Mouse (Mus musculus): ENCODE data around the gene Tspan31. TPM values are rescaled to one million over a fixed set of nuclear protein-coding genes. Genes with fewer than 3 reads are reported as not detected.
A peak's percentile ranks its signal among the peaks of the same experiment; 100 is the strongest.

Tspan31 gene
- 96.5 and 99.9 TPM in 2 replicates for polyA plus RNA-seq (2014; fragmentation: Nextera tagmentation; extraction: Ambion mirVana)

GRCm38 (mm10) chr10:127070190-127071121 lies at the start of gene Tspan31:
TSS of gene Tspan31 (minus strand) at chr10:127070264.
- peak within 1 kb of the TSS; percentile 63 for H3K27ac ChIP-seq (ENCODE audit: low read depth, low read length)
- ATAC-seq (ENCODE audit: insufficient read depth, low FRiP score, low TSS enrichment) = peak; percentile 86
- DNase-seq (ENCODE audit: low spot score) = peak; percentile 91
- no peaks in the 10 kb centered on the region for H3K27me3 ChIP-seq (ENCODE audit: control insufficient read depth, insufficient read depth, low read length)
- H3K9ac ChIP-seq (ENCODE audit: low read length) = peak within 1 kb of the TSS; percentile 77
- H3K4me2 ChIP-seq (ENCODE audit: low read depth) = peak within 1 kb of the TSS; percentile 88
- WGBS = 2% methylated on average over 36 of the region's 36 CpGs
- H3K4me3 ChIP-seq (ENCODE audit: low read depth, low read length) = peak within 1 kb of the TSS; percentile 63
- peaks cover 16% of the 10 kb centered on the region; the same call in 1 of the 2 replicates for H3K4me1 ChIP-seq (ENCODE audit: control insufficient read depth, insufficient read depth, low read length)
- peaks cover 28% of the 10 kb centered on the region for H3K36me3 ChIP-seq (ENCODE audit: control insufficient read depth, insufficient read depth, low read length)
- no peaks in the 10 kb centered on the region for H3K9me3 ChIP-seq (ENCODE audit: control insufficient read depth, low read length)

GRCm38 (mm10) chr10:127119229-127119628 lies 49.2 kb upstream of the Tspan31 start:
- Histone ChIP-seq H3K27me3 (ENCODE audit: control insufficient read depth, insufficient read depth, low read length) (no peaks in the 10 kb centered on the region), H3K9me3 (ENCODE audit: control insufficient read depth, low read length) (no peaks in the 10 kb centered on the region), H3K9ac (ENCODE audit: low read length) (no peak overlapping the region), H3K4me2 (ENCODE audit: low read depth) (no peak overlapping the region), H3K36me3 (ENCODE audit: control insufficient read depth, insufficient read depth, low read length) (peaks cover 9% of the 10 kb centered on the region), H3K4me1 (ENCODE audit: control insufficient read depth, insufficient read depth, low read length) (peaks cover 15% of the 10 kb centered on the region), H3K27ac (ENCODE audit: low read depth, low read length) (no peak overlapping the region), H3K4me3 (ENCODE audit: low read depth, low read length) (no peak overlapping the region)
- 96% methylated on average over 10 of the region's 10 CpGs for WGBS
- DNase-seq (ENCODE audit: low spot score) (no peak), ATAC-seq (ENCODE audit: insufficient read depth, low FRiP score, low TSS enrichment) (no peak)

GRCm38 (mm10) chr10:127118470-127118869 lies 48.4 kb upstream of the Tspan31 start:
- H3K9me3 ChIP-seq (ENCODE audit: control insufficient read depth, low read length) = no peaks in the 10 kb centered on the region
- DNase-seq (ENCODE audit: low spot score) (no peak), ATAC-seq (ENCODE audit: insufficient read depth, low FRiP score, low TSS enrichment) (no peak)
- no peak overlapping the region for H3K27ac ChIP-seq (ENCODE audit: low read depth, low read length)
- H3K27me3 ChIP-seq (ENCODE audit: control insufficient read depth, insufficient read depth, low read length) = no peaks in the 10 kb centered on the region
- H3K4me3 ChIP-seq (ENCODE audit: low read depth, low read length) = no peak overlapping the region
- no peak overlapping the region for H3K4me2 ChIP-seq (ENCODE audit: low read depth)
- 95% methylated on average over 11 of the region's 11 CpGs for WGBS
- peaks cover 9% of the 10 kb centered on the region for H3K36me3 ChIP-seq (ENCODE audit: control insufficient read depth, insufficient read depth, low read length)
- H3K4me1 ChIP-seq (ENCODE audit: control insufficient read depth, insufficient read depth, low read length) = peaks cover 15% of the 10 kb centered on the region
- no peak overlapping the region for H3K9ac ChIP-seq (ENCODE audit: low read length)

GRCm38 (mm10) chr10:127115068-127115467 lies 45.0 kb upstream of the Tspan31 start:
- H3K4me3 ChIP-seq (ENCODE audit: low read depth, low read length) = no peak overlapping the region
- peaks cover 9% of the 10 kb centered on the region for H3K36me3 ChIP-seq (ENCODE audit: control insufficient read depth, insufficient read depth, low read length)
- no peak overlapping the region for H3K27ac ChIP-seq (ENCODE audit: low read depth, low read length)
- H3K9ac ChIP-seq (ENCODE audit: low read length) = no peak overlapping the region
- H3K27me3 ChIP-seq (ENCODE audit: control insufficient read depth, insufficient read depth, low read length) = no peaks in the 10 kb centered on the region
- ATAC-seq (ENCODE audit: insufficient read depth, low FRiP score, low TSS enrichment) = no peak
- no peaks in the 10 kb centered on the region for H3K9me3 ChIP-seq (ENCODE audit: control insufficient read depth, low read length)
- no peak for DNase-seq (ENCODE audit: low spot score)
- WGBS = 78% methylated on average over 2 of the region's 2 CpGs
- peaks cover under 1% of the 10 kb centered on the region; the same call in 1 of the 2 replicates for H3K4me1 ChIP-seq (ENCODE audit: control insufficient read depth, insufficient read depth, low read length)
- no peak overlapping the region for H3K4me2 ChIP-seq (ENCODE audit: low read depth)

- no peaks in the 10 kb centered on the region for H3K27me3 ChIP-seq (ENCODE audit: control insufficient read depth, insufficient read depth, low read length)
- H3K27ac ChIP-seq (ENCODE audit: low read depth, low read length) = no peak overlapping the region
- no peaks in the 10 kb centered on the region for H3K4me1 ChIP-seq (ENCODE audit: control insufficient read depth, insufficient read depth, low read length)
- no peak overlapping the region for H3K4me2 ChIP-seq (ENCODE audit: low read depth)
- H3K9ac ChIP-seq (ENCODE audit: low read length) = no peak overlapping the region
- H3K4me3 ChIP-seq (ENCODE audit: low read depth, low read length) = no peak overlapping the region
- ATAC-seq (ENCODE audit: insufficient read depth, low FRiP score, low TSS enrichment) (no peak), DNase-seq (ENCODE audit: low spot score) (no peak)
- H3K36me3 ChIP-seq (ENCODE audit: control insufficient read depth, insufficient read depth, low read length) = peaks cover 9% of the 10 kb centered on the region
- 88% methylated on average over 11 of the region's 11 CpGs for WGBS
- no peaks in the 10 kb centered on the region for H3K9me3 ChIP-seq (ENCODE audit: control insufficient read depth, low read length)
These were observed 44.3 kb upstream of the Tspan31 start for GRCm38 (mm10) chr10:127114408-127114807.

- Histone ChIP-seq H3K4me3 (ENCODE audit: low read depth, low read length) (no peak overlapping the region), H3K9me3 (ENCODE audit: control insufficient read depth, low read length) (no peaks in the 10 kb centered on the region), H3K27me3 (ENCODE audit: control insufficient read depth, insufficient read depth, low read length) (no peaks in the 10 kb centered on the region), H3K4me2 (ENCODE audit: low read depth) (no peak overlapping the region), H3K9ac (ENCODE audit: low read length) (no peak overlapping the region), H3K4me1 (ENCODE audit: control insufficient read depth, insufficient read depth, low read length) (no peaks in the 10 kb centered on the region), H3K36me3 (ENCODE audit: control insufficient read depth, insufficient read depth, low read length) (peaks cover 3% of the 10 kb centered on the region), H3K27ac (ENCODE audit: low read depth, low read length) (no peak overlapping the region)
- WGBS = 91% methylated on average over 15 of the region's 15 CpGs
- no peak for DNase-seq (ENCODE audit: low spot score)
- no peak for ATAC-seq (ENCODE audit: insufficient read depth, low FRiP score, low TSS enrichment)
These were observed 41.2 kb upstream of the Tspan31 start for GRCm38 (mm10) chr10:127111001-127111887.

- WGBS = 86% methylated on average over 3 of the region's 3 CpGs
- H3K27me3 ChIP-seq (ENCODE audit: control insufficient read depth, insufficient read depth, low read length) = no peaks in the 10 kb centered on the region
- no peaks in the 10 kb centered on the region for H3K4me1 ChIP-seq (ENCODE audit: control insufficient read depth, insufficient read depth, low read length)
- DNase-seq (ENCODE audit: low spot score) = no peak
- H3K9me3 ChIP-seq (ENCODE audit: control insufficient read depth, low read length) = no peaks in the 10 kb centered on the region
- no peak overlapping the region for H3K27ac ChIP-seq (ENCODE audit: low read depth, low read length)
- no peak for ATAC-seq (ENCODE audit: insufficient read depth, low FRiP score, low TSS enrichment)
- no peak overlapping the region for H3K4me2 ChIP-seq (ENCODE audit: low read depth)
- H3K4me3 ChIP-seq (ENCODE audit: low read depth, low read length) = no peak overlapping the region
- H3K36me3 ChIP-seq (ENCODE audit: control insufficient read depth, insufficient read depth, low read length) = no peaks in the 10 kb centered on the region; the same call in 1 of the 2 replicates
- H3K9ac ChIP-seq (ENCODE audit: low read length) = no peak overlapping the region
These were observed 38.2 kb upstream of the Tspan31 start for GRCm38 (mm10) chr10:127108262-127108583.

- no peak for DNase-seq (ENCODE audit: low spot score)
- Histone ChIP-seq H3K27ac (ENCODE audit: low read depth, low read length) (no peak overlapping the region), H3K4me2 (ENCODE audit: low read depth) (no peak overlapping the region), H3K27me3 (ENCODE audit: control insufficient read depth, insufficient read depth, low read length) (no peaks in the 10 kb centered on the region), H3K9me3 (ENCODE audit: control insufficient read depth, low read length) (no peaks in the 10 kb centered on the region), H3K9ac (ENCODE audit: low read length) (no peak overlapping the region), H3K36me3 (ENCODE audit: control insufficient read depth, insufficient read depth, low read length) (no peaks in the 10 kb centered on the region; the same call in 1 of the 2 replicates), H3K4me3 (ENCODE audit: low read depth, low read length) (no peak overlapping the region), H3K4me1 (ENCODE audit: control insufficient read depth, insufficient read depth, low read length) (no peaks in the 10 kb centered on the region)
- ATAC-seq (ENCODE audit: insufficient read depth, low FRiP score, low TSS enrichment) = no peak
- 90% methylated on average over 16 of the region's 16 CpGs for WGBS
These were observed 37.6 kb upstream of the Tspan31 start for GRCm38 (mm10) chr10:127107563-127108261.
